Mouse (Mus musculus) adrenal gland, postnatal 4 days (tissue): Measurements from ENCODE around the gene Gm12166. TPM values are rescaled to one million over a fixed set of nuclear protein-coding genes. Genes with fewer than 3 reads are reported as not detected.

Experiments
- DNase-seq, 2 experiments: peaks; one replicate each; pipeline ENCODE4 v3.0.0; 2021 to 2022; ENCODE audit warnings: low spot score in 2 of 2, mixed read lengths in 2 of 2
- microRNA-seq: library from miRNA; unstranded; fragments of <30 nt; microRNA quantifications from one replicate; pipeline ENCODE4 v1.2.0, GENCODE M21; 2021
- total RNA-seq, 2 experiments: library from RNA; stranded (reverse); gene quantifications; 2 replicates each; pipeline ENCODE4 v1.2.3; 2021

The Gm12166 gene
- total RNA-seq, 2 experiments from 2014 or later, result 6.1 to 8.2 TPM

GRCm38 (mm10) chr11:46021850-46022249 lies 30.3 kb downstream of the Gm12166 start:
- no peak for DNase-seq

GRCm38 (mm10) chr11:46020246-46020645 lies 31.9 kb downstream of the Gm12166 start:
- DNase-seq, result no peak

GRCm38 (mm10) chr11:46016061-46016460 lies 36.1 kb downstream of the Gm12166 start:
- peak in 1 of 2 experiments; percentile 32 for DNase-seq

Small RNA genes lying within 50 kb of the gene (microRNA-seq; reads per million reads assigned to microRNA genes)
- gene Mir8100, result not detected

Other genes with a start within 250 kb of the Gm12166 start
- 10 to 100 TPM; 87.3 to 98.2 TPM for gene Clint1, start 200.3 kb downstream of the Gm12166 start, total RNA-seq
- 10 to 100 TPM; 10.0 to 12.4 TPM for gene Lsm11, start 107.4 kb downstream of the Gm12166 start, total RNA-seq
- 10 to 100 TPM; 21.2 to 21.3 TPM for gene Thg1l, start 96.8 kb downstream of the Gm12166 start, total RNA-seq
- gene Sox30, start 72.0 kb downstream of the Gm12166 start, total RNA-seq, result under 1 TPM; 0.34 to 0.67 TPM
- gene Adam19, start 3.7 kb upstream of the Gm12166 start, total RNA-seq, result 10 to 100 TPM; 22.4 to 25.8 TPM
- under 1 TPM in 1 of 2 experiments, not detected in 1; 0.17 TPM for gene Nipal4, start 114.2 kb upstream of the Gm12166 start, total RNA-seq
- not detected for gene Fndc9, start 183.2 kb upstream of the Gm12166 start, total RNA-seq